Mouse (Mus musculus) spleen, adult 2 months (tissue): ENCODE results near the gene Oxa1l. TPM values are rescaled to one million over a fixed set of nuclear protein-coding genes. Genes with fewer than 3 reads are reported as not detected.

ENCODE experiments used
- DNase-seq, 2 experiments: peaks; one replicate each; pipeline versions ENCODE4 v3.0.0 to v3.0.0-alpha.2; 2012 to 2021; ENCODE audit warnings: low spot score in 2 of 2, low read depth in 1 of 2
- H3K27ac ChIP-seq: fragments of 200-500 bp; 2 replicates; pipeline ENCODE4 v1.5.1; 2012; ENCODE audit warnings: low read length, inconsistent platforms; ENCODE audit not compliant: insufficient read depth
- H3K27me3 ChIP-seq: fragments of 200-500 bp; 2 replicates; pipeline ENCODE4 v1.6.1; 2012; ENCODE audit warnings: mild to moderate bottlenecking, moderate library complexity, low read length, inconsistent platforms; ENCODE audit not compliant: control insufficient read depth, insufficient read depth
- H3K36me3 ChIP-seq: fragments of 200-500 bp; 2 replicates; pipeline ENCODE4 v1.6.1; 2012; ENCODE audit warnings: mild to moderate bottlenecking, low read length, inconsistent platforms; ENCODE audit not compliant: control insufficient read depth, insufficient read depth
- H3K4me1 ChIP-seq: fragments of 200-500 bp; 2 replicates; pipeline ENCODE4 v1.6.1; 2011; ENCODE audit warnings: inconsistent platforms; ENCODE audit not compliant: control insufficient read depth, insufficient read depth, insufficient read length
- H3K4me3 ChIP-seq: fragments of 200-500 bp; 2 replicates; pipeline ENCODE4 v1.5.1; 2011; ENCODE audit warnings: mild to moderate bottlenecking, inconsistent platforms; ENCODE audit not compliant: insufficient read depth, insufficient read length; ENCODE audit errors: extremely low read depth
- CTCF ChIP-seq: fragments of 200-500 bp; IDR thresholded peaks from 2 replicates; pipeline ENCODE4 v1.5.1; 2011; ENCODE audit warnings: mild to moderate bottlenecking, inconsistent platforms; ENCODE audit not compliant: insufficient read depth, insufficient read length, insufficient replicate concordance; ENCODE audit errors: extremely low read depth
- POLR2A ChIP-seq: fragments of 200-500 bp; IDR thresholded peaks from 2 replicates; pipeline ENCODE4 v1.6.1; 2011; ENCODE audit warnings: low read depth, low read length, inconsistent platforms
- WGBS: fragments of 180-500 bp; shearing (Covaris S2); methylation state at CpG from one replicate; pipeline ENCODE4 v1.1.7; 2018; 5-methylcytosine and 5-hydroxymethylcytosine counted together
- polyA plus RNA-seq: library from polyadenylated mRNA; depleted of rRNA; stranded (reverse); fragments of >200 nt; gene quantifications from 2 replicates; pipeline ENCODE4 v1.2.3, GENCODE M21; 2012

The Oxa1l gene
- polyA plus RNA-seq, 1 experiment: 92.7 TPM

DNA sequence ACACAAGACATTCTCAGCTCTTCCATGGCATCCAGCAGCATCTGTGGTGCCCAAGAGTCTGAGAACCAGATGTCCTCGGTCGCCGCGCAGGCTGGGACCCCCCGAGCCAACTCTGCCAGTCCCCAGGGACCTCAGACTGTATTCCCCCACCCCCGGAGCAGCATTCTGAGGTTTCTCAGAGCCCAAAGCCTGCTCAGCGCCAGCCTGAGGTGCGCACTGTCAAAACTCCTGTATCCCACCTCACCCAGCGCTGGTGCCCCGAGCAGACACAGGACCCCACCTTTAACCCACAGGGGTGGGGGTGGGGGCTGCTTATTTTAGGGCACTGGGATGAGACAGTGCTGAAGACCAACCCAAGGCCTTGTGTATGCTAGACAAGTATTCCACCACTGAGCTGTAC is 10.8 kb downstream of the Oxa1l start:
- no peaks in the 10 kb centered on the region for H3K27me3 ChIP-seq
- peaks cover 37% of the 10 kb centered on the region for H3K36me3 ChIP-seq

GRCm38 (mm10) chr14:54372923-54373322 is 12.3 kb downstream of the Oxa1l start:
- H3K36me3 ChIP-seq: peaks cover 25% of the 10 kb centered on the region
- WGBS: 90% methylated on average over 9 of the region's 9 CpGs
- H3K27me3 ChIP-seq: no peaks in the 10 kb centered on the region
- no peak overlapping the region for H3K27ac ChIP-seq
- DNase-seq: no peak
- H3K4me1 ChIP-seq: no peaks in the 10 kb centered on the region
- H3K4me3 ChIP-seq: no peak overlapping the region
- TF ChIP-seq CTCF (no peak), POLR2A (no peak)

More for the DNA sequence above, 10.8 kb downstream of the Oxa1l start:
- TF ChIP-seq CTCF (no peak), POLR2A (no peak)
- H3K4me3 ChIP-seq: no peak overlapping the region
- no peak overlapping the region for H3K27ac ChIP-seq
- WGBS: 85% methylated on average over 10 of the region's 10 CpGs
- no peaks in the 10 kb centered on the region for H3K4me1 ChIP-seq
- DNase-seq: no peak

- WGBS: 51% methylated on average over 3 of the region's 3 CpGs
- TF ChIP-seq CTCF: peak; percentile 41; the same call in 1 of the 2 replicates
- TF ChIP-seq POLR2A: no peak
- Histone ChIP-seq H3K27ac (no peak overlapping the region), H3K27me3 (no peaks in the 10 kb centered on the region), H3K4me1 (no peaks in the 10 kb centered on the region), H3K36me3 (peaks cover 3% of the 10 kb centered on the region; the same call in 1 of the 2 replicates), H3K4me3 (no peak overlapping the region)
- DNase-seq: peak; percentile 26 to 42
Observed at GRCm38 (mm10) chr14:54375916-54376315, 15.3 kb downstream of the Oxa1l start.

DNA sequence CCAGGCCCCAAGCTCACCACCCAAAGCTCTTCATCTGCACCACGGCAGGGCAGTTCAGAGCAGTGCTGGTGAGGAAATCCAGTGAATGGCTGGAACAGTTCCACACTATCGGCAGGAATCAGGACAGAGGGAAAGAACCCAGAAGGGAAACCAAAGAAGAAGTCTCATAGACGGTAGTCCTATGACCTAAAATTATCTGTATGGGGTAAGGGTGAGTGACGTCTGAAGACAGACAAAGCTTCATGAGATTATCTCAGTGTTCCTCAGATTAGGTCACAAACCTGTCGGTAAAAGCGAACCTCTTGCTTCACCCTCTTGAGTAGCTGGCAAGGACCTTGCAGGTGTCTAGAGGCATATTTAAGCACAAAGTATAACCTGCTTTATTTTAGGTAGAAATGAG is 16.5 kb downstream of the Oxa1l start:
- WGBS: 86% methylated on average over 6 of the region's 6 CpGs
- TF ChIP-seq CTCF (no peak), POLR2A (no peak)
- Histone ChIP-seq H3K27me3 (no peaks in the 10 kb centered on the region), H3K4me3 (no peak overlapping the region), H3K4me1 (no peaks in the 10 kb centered on the region), H3K36me3 (no peaks in the 10 kb centered on the region), H3K27ac (no peak overlapping the region)
- DNase-seq: no peak

DNA sequence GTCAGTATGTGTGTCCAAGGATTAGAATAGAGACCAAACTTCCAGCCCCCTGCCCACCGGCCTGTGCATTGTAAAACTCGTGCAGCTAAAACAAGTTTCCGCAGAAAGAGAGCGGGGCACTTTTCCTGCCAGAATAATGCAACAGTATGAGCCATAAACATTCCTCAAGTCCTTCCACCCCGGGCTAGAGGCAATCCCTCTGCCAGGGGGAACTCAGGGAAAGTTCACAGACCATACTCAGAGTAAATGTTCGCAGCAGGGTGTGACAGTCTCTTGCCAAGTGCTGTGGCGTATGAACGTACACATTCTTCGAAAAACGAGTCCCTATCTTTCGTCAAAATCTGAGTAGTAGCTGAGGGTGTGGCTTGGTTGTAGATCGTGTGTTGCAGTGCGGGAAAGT is 18.9 kb downstream of the Oxa1l start:
- Histone ChIP-seq H3K27ac (no peak overlapping the region), H3K4me3 (no peak overlapping the region), H3K36me3 (no peaks in the 10 kb centered on the region), H3K27me3 (no peaks in the 10 kb centered on the region), H3K4me1 (no peaks in the 10 kb centered on the region)
- TF ChIP-seq CTCF (no peak), POLR2A (no peak)
- WGBS: 82% methylated on average over 13 of the region's 13 CpGs
- no peak for DNase-seq

DNA sequence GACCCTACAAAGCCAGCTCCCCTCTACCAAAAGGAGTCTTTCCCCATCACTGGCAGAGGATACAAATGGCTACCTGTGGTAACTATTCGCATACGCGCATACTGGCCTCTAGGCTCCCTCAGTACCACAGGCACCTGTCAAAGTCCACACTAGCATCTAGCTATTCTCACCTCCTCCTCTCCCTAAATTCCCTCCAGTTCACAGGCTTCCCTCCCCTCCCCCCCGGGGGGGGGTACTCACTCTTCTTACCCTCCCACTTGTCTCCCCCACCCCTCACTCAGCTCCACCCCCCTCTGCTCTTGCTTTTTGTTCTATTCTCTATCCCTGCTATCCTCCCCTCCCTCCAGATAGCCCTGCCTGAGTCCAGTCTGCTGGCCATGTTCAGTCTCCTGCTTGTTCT is 20.0 kb downstream of the Oxa1l start:
- Histone ChIP-seq H3K4me1 (no peaks in the 10 kb centered on the region), H3K36me3 (no peaks in the 10 kb centered on the region), H3K4me3 (no peak overlapping the region), H3K27ac (no peak overlapping the region), H3K27me3 (no peaks in the 10 kb centered on the region)
- TF ChIP-seq POLR2A (no peak), CTCF (no peak)
- 88% methylated on average over 4 of the region's 4 CpGs for WGBS
- DNase-seq: no peak

- Histone ChIP-seq H3K27ac (no peak overlapping the region), H3K4me3 (no peak overlapping the region), H3K27me3 (no peaks in the 10 kb centered on the region), H3K4me1 (no peaks in the 10 kb centered on the region), H3K36me3 (no peaks in the 10 kb centered on the region)
- no peak for TF ChIP-seq POLR2A
- WGBS: 90% methylated on average over 10 of the region's 10 CpGs
- no peak for DNase-seq
Observed at GRCm38 (mm10) chr14:54381816-54382215, 21.2 kb downstream of the Oxa1l start.

DNA sequence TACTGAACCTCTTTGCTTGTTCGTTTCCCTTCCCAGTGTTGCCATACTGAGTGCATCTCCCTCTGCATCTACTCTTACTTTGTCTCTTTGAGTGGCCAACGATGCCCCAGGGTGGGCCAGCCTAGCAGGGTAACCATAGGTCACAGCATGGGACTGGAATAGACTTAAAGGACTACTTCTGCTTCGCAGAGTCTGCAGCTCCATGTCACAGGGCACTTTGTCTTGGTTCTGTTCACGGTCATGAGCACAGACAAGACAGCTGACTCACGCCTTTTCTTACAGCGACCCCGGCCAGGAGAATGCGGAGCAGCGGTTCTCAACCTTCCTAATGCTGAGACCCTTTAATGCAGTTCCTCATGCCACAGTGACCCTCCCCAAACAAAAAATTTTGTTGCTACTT is 22.0 kb downstream of the Oxa1l start:
- TF ChIP-seq CTCF: no peak
- no peak for TF ChIP-seq POLR2A
- DNase-seq: no peak
- Histone ChIP-seq H3K36me3 (no peaks in the 10 kb centered on the region), H3K4me1 (no peaks in the 10 kb centered on the region), H3K27me3 (no peaks in the 10 kb centered on the region), H3K27ac (no peak overlapping the region), H3K4me3 (no peak overlapping the region)
- WGBS: 72% methylated on average over 9 of the region's 9 CpGs
